Mouse (Mus musculus) spleen, postnatal 4 days (tissue): ENCODE data around the gene Aipl1.

Source experiments
- DNase-seq, 2 experiments: peaks; one replicate each; pipeline ENCODE4 v3.0.0; 2022; ENCODE audit warnings: low spot score in 2 of 2

Gene Aipl1

DNA sequence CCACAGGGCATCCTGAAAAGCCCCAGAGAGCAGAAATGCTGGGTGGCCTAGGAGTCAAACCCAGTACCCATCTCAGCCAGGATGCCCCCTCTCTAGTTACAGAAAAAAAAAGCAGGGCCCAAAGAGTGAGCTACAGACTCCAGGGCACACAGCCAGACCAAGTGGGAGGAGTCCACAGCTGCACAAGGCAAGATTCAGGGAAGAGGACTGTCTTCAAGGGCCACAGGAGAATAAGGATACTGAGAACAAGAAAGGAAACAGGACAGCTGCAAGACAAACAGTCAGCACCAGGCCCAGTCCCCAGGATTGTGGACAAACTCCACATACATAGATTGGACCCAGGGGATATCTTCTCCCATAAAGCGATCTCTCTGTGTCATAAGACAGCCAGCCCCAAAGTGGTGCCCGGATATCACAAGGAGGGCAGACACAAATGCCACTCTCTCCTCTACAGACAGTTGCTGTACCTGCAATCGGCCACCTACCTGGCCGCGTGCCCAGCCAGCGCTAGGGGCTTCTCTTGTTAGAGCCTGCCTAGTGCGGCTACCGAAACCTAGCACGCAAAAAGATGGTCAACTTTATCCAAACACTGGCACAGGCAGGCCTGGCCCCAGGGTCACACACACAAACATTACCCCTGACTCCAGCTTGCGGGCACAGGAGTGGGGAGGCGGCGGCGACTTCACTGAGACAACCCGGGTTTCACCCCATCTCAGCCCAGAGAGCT is 13.0 kb upstream of the Aipl1 start:
- no peak for DNase-seq

DNA sequence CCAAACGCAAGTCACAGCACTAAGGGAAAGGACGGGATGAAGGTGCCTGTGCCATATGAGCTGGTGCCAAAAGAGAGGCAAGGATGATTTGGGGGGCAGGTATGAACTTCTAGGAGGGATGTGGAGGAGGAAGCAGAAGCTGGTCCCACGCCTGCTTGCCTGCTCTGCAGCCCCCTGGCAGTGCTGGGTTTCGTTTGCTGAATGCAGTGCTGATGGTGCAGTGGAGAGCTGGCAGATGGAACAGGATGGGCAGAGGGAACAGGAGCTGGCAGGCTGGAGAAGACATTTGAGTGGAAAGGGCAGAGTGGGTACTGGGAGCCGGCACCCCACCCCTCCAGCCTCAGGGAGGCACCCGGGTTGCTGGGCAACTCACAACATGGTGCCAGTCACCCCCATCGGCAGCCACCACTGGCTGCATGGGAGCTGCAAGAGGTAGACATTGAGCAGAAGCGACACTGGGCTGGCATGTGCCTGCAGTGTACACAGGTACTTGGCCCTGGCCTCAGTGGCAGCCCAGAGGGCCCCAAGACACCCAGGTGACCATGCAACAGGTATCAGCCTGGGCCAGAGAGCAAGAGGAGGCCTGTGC is 12.0 kb upstream of the Aipl1 start:
- no peak for DNase-seq

DNA sequence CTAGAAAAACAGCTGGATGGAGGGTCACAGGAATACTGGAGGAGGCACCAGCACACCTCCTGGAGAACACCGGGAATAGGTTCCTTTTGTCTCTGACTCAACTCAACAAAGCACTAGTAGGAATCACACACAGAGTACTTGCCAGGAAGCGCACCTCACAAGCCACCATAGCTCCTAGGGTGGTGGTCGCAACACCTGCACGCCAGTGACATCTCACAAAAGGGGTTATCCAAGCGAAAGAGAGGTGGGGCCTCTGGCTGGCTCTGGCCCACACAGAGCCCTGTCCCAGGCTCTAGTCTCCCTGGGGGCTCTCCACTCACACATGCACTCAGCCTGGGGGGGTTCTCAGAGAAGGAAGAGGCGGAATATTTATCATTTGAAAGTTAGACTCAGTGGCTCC is 11.4 kb upstream of the Aipl1 start:
- no peak for DNase-seq

DNA sequence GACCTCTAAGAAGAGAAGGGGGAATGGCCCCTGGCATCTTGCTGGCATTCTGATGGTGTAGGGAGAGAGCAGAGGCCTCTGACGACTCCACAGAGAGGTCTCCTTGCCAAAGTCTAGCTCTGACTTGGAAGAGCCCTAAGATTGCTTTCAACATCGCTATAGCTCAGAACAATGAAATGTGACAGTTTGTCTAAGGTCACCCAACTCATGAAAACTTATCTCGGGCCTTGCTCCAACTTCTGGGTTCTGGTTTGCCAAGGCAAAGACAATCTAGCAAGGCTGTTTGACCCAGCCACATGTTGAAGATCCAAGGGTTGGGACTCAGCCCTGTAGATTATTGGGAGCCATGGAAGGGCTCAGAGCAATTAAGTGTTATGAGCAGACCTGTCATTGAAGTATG is 6.9 kb upstream of the Aipl1 start:
- no peak for DNase-seq

DNA sequence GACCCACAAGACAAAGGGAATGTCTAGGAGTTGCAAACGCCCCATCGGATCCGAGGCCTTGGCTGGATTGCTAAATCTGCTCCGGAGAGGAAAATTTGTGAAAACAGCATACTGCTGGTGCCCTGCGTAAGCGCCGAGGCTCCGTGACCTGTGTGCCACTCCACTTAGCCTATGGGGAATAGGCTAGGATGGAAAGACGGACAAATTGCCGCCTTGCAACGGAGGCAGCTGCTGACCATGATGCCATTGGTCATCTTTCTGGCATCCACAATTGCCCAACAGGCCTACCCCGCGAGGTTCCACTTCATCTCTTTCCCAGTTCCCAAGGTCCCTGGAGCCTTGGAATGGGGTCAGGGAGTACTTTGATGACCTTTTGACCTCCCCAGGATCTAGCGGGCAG is 5.3 kb upstream of the Aipl1 start:
- no peak for DNase-seq

DNA sequence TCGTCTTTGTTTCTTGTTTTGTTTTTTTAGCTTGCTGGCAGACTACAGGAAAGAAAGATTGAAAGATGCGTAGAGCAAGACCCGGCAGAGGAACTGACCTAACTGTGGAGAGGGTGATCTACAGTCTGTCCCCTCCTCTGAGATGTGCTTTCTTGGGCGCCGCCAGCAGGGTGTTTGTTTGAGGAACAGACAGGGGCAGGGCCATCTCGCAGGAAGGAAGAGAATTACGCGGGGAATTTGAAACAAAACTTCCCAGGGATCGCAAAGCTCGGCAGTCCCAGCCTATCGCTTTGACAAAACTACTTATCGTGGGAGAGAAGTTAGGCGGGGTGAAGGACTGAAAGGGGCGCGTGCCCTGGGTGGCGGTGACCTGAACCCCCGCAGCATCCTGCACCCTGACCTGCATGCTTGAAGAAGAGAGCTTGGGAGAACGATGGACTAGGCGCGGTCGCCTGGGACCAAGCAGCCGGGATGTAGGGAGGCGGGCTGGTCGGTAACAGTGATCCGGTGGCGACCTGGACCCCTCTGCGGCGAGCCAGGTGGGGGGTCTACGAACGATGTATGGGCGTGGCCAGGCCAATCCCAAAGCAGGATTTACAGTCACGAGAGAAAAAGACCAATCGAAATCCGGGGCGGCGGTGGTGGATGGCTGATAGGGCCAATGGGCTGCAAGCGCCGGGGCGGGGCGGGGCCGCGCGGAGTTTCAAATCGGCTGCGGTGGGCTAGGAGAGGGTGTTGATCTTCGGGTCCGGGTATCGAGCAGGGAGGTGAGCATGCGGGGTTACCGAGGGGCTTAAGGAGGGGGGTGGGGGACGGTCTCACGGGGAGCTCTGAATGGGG is 4.7 kb upstream of the Aipl1 start, which contains the start of gene Pimreg:
Pimreg (plus strand) TSS at position 265 of the 840 bp plus-strand sequence.
- DNase-seq = peak; percentile 77 to 90

DNA sequence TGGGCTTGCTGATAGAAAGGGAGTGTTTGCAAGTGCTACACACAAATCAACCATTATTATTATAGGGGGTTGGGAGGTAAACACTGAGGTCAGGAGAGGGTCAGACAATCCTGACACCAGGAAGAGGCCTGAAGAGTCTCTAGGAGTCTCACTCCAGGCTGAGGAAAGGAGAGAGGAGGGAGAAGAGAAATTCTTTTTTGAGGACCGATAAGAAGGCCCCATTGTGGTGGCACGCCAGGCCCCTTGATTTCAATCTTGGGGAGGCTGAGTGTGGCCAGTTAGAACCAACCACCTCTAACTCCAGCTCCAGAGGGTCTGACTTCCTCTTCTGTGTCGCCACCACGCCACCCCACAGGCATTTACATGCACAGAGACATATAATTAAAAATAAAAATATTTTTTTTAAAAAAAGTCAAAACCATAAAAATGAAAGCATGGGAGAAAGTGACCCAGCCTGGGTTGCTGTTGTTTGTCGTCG is 4.0 kb upstream of the Aipl1 start:
- no peak for DNase-seq

DNA sequence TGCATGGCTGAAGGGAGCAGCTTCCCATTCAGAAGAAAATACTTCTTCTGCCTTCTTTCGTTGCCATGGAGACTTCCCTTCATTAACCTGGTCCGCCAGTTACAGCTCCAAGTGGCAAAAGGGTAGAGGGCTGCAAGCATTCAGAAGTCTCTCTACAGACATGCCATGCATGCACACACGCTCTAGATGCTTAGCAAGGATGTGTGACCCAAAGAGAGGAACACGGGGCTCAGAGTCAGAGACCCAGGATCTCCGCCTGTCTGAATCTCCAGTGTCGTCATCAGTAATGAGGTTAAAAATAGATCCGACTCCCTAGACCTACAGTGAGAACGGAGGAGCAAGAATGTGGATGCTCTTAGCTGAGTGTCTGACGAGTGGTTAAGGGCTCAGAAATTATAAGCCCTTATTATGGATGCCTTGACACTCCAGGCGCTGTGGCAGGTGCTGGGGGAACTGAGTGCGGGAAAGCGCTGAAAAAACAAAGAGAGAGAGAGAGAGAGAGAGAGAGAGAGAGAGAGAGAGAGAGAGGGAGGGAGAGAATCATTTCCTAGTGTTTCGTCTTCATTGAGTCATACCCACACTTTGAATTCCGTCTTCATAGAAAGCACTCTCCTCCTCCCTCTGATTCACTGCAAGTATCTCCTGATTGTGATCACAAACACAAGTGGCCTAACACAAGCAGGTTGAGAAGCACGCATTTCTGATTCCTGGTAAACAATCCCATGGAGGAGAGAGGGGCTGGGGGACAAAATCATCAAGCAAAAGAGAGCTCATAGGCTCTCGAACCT is 2.5 kb upstream of the Aipl1 start:
- DNase-seq = no peak

DNA sequence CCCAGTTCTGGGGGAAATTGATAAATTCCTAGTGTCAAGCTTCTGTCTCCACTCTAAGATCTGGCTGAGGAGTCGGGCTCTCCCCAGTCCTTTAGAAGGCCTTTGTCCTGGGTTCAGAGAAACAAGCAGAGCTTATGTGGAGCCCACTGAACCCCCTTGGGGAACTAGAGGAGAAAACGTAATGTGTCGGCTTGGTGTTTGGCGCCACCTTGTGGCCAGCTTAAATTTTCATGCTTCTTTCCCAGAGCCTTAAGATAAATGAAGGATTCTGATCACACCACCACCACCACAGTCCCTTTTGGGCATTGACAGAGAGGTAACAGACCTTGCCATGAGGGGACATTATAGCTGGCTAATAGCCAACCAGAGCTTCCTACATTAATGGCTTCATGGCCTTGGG is 687 bp upstream of the Aipl1 start:
- peak; percentile 61 to 88 for DNase-seq

DNA sequence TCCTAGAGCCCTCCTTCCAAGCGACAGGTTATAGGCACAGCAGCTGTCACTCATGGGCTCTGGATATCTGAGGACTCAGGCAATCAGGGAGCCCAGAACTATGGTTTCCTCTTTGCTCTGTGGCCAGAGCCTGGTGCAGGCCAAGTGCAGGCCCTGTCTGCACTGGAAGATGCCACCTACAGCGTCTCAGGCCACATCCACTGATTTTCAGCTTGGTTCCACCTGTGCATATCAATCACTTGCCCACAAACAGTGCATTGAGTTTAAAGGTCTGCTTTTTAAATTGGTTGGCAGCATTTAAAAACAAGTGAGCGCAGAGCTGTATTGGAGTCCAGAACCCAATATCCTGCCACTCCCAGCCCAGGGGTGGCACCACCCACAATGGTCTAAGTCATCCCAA is 4.7 kb downstream of the Aipl1 start:
- no peak for DNase-seq

DNA sequence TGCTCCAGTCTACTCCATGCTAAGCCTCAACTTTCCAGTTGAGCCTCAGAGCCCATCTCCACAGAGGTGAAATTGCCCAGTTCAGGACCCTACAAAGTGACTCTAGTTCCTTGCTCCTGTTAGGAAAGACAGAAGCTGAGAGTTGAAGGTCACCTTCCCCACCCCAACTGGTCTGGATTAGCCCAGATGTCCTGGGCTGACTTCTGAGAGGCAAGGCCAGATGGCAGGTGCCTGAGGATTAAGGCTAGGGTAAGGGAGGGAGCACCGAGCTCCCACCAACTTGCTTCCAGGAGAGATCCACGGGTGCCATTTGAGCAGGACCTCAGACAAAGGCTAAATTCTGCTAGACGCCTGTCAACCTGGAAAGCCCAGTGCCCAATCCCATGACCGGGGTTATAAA is 5.2 kb downstream of the Aipl1 start:
- no peak for DNase-seq

DNA sequence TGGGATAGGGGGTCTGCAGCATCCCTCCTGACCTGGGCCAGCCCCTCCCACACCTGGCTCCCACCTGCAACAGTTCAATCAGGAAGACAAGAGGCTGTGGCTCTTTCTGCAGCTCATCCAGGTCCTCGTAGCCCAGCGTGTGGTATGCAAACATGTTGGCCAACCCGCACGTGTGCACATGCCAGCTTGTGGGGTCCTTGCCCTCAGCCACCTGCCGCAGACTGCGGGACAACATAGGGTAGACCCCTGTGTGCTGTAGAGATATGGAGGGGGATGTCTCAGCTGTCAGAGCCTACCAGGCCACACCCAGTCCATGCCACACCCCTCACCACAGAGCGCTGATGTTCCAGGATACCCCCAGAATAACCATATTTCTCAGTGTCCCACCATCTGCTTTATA is 6.0 kb downstream of the Aipl1 start:
- DNase-seq = no peak

DNA sequence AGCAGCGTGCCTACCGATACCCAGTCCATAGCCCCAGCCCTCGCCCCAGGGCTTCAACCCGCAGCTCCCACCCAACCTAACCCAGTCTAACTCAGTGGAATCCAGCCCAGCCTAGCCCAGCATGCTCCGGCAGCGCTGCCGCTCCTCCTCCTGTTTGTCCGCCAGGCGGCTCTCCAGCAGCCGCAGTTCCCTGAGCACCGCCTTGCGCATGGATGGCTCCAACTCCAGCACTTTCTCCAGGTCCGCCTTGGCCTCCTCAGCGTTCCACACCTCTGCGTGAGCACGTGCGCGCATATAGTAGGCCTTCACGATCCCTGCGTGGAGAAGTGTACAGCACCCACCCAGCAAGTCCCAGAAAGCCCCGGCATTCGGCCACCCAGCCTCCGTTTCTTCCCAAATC is 8.2 kb downstream of the Aipl1 start:
- DNase-seq = no peak

DNA sequence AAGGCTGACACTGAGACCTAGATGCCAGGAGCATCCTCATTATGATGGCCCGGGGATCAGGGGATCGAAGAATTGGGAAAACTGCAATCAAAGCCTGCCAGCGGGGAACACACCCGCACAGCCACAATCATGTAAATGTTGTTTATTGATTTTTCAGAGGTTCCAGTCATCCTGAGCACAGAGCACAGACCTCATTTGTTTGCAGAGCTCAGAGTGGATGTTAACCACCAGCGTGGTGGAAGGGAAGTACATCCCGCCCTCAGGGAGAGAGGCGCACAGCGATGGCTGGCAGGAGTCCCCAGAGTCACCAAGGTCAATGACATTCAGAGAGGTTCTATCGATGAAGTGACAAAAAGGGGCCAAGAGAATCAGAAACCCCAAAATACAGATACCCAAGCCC is 9.5 kb downstream of the Aipl1 start:
- DNase-seq = no peak

DNA sequence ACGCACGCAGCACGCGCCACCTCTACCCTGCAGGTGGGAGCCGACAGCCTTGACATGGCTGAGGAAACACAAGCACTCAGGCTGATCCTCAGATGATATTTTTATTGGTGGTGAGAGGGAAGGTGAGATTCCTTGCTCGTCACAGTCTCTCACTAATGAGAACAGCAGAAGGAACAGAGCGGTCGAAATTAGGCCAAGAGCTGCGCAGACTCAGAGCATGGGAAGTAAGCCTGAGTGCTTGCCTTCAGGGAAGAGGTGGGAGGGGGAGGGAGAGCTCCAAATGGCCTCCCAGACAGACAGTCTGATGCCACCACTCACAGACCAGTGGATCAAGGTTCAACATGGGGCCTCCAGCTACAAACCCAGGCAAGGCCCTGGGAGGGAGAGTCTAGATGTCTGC is 10.8 kb downstream of the Aipl1 start:
- DNase-seq = no peak

DNA sequence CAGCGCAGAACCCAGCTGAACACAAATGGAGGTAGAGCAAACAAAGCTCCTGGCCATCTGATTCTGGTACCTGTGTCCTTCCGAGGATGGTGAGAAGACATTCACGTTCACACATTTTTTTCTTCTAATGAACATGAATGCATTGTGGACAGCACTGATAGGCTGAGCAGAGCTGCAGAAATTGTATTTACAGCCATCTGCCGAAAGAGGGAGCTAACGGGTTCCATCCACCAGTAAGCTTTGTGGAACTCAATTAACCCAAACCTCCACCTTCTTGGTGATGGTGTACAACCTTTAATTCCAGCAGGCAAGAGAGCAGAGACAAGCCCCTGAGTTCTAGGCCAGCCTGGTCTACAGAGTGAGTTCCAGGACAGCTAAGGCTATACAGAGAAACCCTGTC is 11.5 kb downstream of the Aipl1 start:
- no peak for DNase-seq

DNA sequence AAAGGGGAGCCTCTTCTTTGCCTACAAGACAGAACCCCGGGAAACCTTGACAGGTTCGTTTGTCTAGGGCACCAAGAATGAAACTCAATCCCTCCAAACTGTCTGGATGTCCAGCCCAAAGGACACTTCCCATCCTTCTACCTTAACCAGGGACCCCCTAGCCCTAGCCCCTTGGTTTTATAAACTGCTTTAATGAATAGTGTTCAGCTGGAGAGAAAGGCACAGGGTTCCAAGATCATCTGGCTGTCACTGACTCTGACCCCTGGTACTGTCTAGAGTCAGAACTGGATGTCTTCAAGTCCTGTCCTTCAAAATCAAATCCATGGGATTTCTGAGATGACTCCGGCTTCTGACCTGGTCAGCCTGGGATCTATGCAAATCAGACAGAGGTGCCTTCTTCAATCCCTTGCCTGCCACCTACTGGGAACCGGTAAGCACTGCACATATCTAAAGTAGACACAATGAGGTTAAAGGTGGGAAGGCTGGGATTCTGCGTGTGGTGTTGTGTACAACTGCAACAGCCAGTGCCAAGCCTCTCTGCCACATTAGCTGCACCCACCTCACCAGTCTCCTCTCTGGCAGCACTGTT is 13.0 kb downstream of the Aipl1 start:
- DNase-seq = peak in 1 of 2 experiments; percentile 30

DNA sequence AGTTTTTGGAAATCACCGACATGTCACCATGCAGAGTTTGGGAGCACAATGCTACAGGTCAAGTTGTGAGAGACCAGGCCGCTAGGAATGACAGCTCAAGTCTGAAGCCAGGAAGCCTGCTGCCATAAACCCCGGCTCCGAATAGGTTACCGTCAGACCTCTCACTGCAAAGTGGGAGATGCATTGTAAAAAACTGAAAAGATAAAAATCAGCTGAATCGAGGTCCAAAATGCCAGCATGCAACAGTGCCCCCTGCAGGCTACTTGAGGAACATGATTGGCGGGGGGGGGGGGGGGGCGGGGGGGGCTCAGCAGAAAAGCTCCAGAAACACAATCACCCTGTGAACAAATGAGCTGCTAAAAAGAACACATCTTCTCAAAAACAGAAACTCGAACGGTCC is 13.7 kb downstream of the Aipl1 start:
- DNase-seq = no peak

DNA sequence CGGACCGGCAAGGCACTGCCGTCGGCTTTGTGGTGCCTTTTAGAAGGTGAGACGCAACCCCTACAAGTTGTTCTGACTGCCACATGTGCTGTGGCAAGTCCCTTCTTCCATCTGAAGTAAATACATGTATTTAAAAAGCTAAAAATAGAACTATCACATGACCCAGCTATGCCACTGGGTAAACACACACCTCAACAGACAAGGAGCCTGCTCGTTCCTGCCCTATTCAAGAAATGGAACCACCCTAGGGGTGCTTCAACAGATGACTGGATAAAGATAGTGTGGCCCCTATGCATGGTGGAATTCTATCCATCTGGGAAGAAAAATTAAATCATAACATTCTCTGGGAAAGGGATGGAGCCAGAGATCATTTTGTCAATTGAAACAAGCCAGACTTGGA is 14.5 kb downstream of the Aipl1 start:
- no peak for DNase-seq

DNA sequence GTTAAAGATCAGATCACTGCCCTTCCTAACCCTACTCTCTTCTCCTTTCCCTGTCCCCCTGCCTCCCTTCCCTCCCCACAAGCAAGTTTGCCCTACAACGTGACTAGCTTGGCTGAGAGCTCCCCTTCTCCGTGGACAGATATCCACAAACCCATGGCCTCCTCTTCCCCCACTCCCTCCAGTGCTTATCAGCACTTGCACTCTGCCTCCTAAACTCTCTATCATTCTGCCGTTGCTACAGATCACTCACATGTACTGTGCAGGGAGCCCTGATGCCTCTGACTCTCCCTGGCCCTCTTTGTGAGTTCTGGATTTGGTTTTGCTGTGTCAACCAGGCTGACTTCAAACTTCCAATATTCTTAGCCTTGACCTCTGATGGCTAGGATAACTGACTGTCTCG is 16.3 kb downstream of the Aipl1 start:
- no peak for DNase-seq

DNA sequence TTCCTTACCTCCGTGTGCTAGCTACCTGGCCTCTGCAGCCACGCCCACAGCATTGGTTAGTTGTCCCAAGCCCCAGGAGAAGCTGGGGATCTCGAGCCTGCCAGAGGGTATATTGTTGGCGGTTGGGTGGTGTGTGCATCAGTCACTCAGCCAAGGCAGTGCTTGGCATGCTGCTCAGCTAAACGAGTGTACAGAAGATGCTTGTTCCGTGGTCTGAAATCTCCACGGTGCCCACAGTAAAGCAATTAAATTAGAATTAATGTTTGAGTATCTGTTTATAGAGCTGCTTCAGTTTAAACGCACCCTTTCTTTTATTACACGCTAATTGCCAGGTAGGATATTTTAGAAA is 20.1 kb downstream of the Aipl1 start:
- DNase-seq = no peak
